Mouse (Mus musculus) forebrain, embryonic 13.5 days (tissue): ENCODE measurements around the gene Thoc6. TPM values are rescaled to one million over a fixed set of nuclear protein-coding genes. Genes with fewer than 3 reads are reported as not detected.
A peak's percentile ranks its signal among the peaks of the same experiment; 100 is the strongest.

ENCODE experiments used
- ATAC-seq: fragments of 200-750 bp; cut with Nextera tagmentation; 2 replicates; pipeline ENCODE4 v1.8.0; 2017
- H3K27ac ChIP-seq: fragments of 300-500 bp; sonication (generic); 2 replicates; pipeline ENCODE4 v1.5.1; 2015; ENCODE audit warnings: inconsistent platforms, mild to moderate bottlenecking, moderate library complexity
- H3K27me3 ChIP-seq: fragments of 300-500 bp; sonication (generic); 2 replicates; pipeline ENCODE4 v1.6.1; 2015; ENCODE audit warnings: mild to moderate bottlenecking, inconsistent platforms
- H3K36me3 ChIP-seq: fragments of 300-500 bp; sonication (generic); 2 replicates; pipeline ENCODE4 v1.6.1; 2015; ENCODE audit warnings: mild to moderate bottlenecking, inconsistent platforms; ENCODE audit not compliant: poor library complexity, severe bottlenecking
- H3K4me1 ChIP-seq: fragments of 300-500 bp; sonication (generic); 2 replicates; pipeline ENCODE4 v1.6.1; 2015; ENCODE audit warnings: inconsistent platforms
- H3K4me2 ChIP-seq: fragments of 300-500 bp; sonication (generic); 2 replicates; pipeline ENCODE4 v1.6.1; 2015; ENCODE audit warnings: inconsistent platforms, mild to moderate bottlenecking, moderate library complexity
- H3K4me3 ChIP-seq: fragments of 300-500 bp; sonication (generic); 2 replicates; pipeline ENCODE4 v1.5.1; 2015; ENCODE audit warnings: mild to moderate bottlenecking, inconsistent platforms
- H3K9ac ChIP-seq: fragments of 300-500 bp; sonication (generic); 2 replicates; pipeline ENCODE4 v1.6.1; 2015; ENCODE audit warnings: mild to moderate bottlenecking, inconsistent platforms
- H3K9me3 ChIP-seq: fragments of 300-500 bp; sonication (generic); replicated peaks from 2 replicates; pipeline ENCODE4 v1.6.1; 2016; ENCODE audit warnings: inconsistent platforms
- WGBS: fragments of 180-500 bp; shearing (Covaris S2); methylation state at CpG from one replicate; pipeline ENCODE4 v1.1.7; 2015; 5-methylcytosine and 5-hydroxymethylcytosine counted together
- polyA plus RNA-seq: library from polyadenylated mRNA; unstranded; fragments of >200 nt; fragmentation: Nextera tagmentation; extraction: Ambion mirVana; gene quantifications from 2 replicates; pipeline ENCODE4 v1.2.1, GENCODE M21; 2015

Thoc6 gene
- polyA plus RNA-seq, 1 experiment from 2014 or later = 47.4 TPM

- Histone ChIP-seq H3K36me3 (no peaks in the 10 kb centered on the region), H3K27me3 (peaks cover 54% of the 10 kb centered on the region), H3K9me3 (no peaks in the 10 kb centered on the region), H3K27ac (no peak overlapping the region), H3K4me3 (peak overlapping the region; percentile 49), H3K4me1 (peaks cover 49% of the 10 kb centered on the region), H3K9ac (0 out of 2 replicates have a peak overlapping the region, but pooled peaks have one; percentile 69), H3K4me2 (peak overlapping the region; percentile 91)
- 13% methylated on average over 15 of the region's 15 CpGs for WGBS
- no peak for ATAC-seq
These were observed 2.0 kb upstream of the Thoc6 start for GRCm38 (mm10) chr17:23675564-23676281.

- 55% methylated on average over 5 of the region's 5 CpGs for WGBS
- H3K9ac ChIP-seq = no peak overlapping the region
- H3K36me3 ChIP-seq = peaks cover 4% of the 10 kb centered on the region
- no peak for ATAC-seq
- no peaks in the 10 kb centered on the region for H3K9me3 ChIP-seq
- peak overlapping the region; percentile 91 for H3K4me2 ChIP-seq
- H3K27me3 ChIP-seq = peaks cover 48% of the 10 kb centered on the region
- H3K27ac ChIP-seq = no peak overlapping the region
- H3K4me1 ChIP-seq = peaks cover 49% of the 10 kb centered on the region
- H3K4me3 ChIP-seq = no peak overlapping the region
These were observed 1.4 kb upstream of the Thoc6 start for GRCm38 (mm10) chr17:23675127-23675526.

- ATAC-seq = no peak
- Histone ChIP-seq H3K36me3 (peaks cover 11% of the 10 kb centered on the region), H3K27me3 (peaks cover 41% of the 10 kb centered on the region), H3K9ac (peak overlapping the region; percentile 66), H3K4me1 (peaks cover 47% of the 10 kb centered on the region), H3K4me2 (peak overlapping the region; percentile 67), H3K27ac (no peak overlapping the region), H3K9me3 (no peaks in the 10 kb centered on the region), H3K4me3 (peak overlapping the region; percentile 64)
- 48% methylated on average over 9 of the region's 9 CpGs for WGBS
These were observed 730 bp upstream of the Thoc6 start for GRCm38 (mm10) chr17:23674271-23674952.

- Histone ChIP-seq H3K27me3 (peaks cover 26% of the 10 kb centered on the region), H3K4me1 (peaks cover 42% of the 10 kb centered on the region), H3K9ac (no peak overlapping the region), H3K36me3 (peaks cover 28% of the 10 kb centered on the region), H3K4me3 (peak overlapping the region; percentile 64), H3K4me2 (peak overlapping the region; percentile 67), H3K27ac (no peak overlapping the region), H3K9me3 (no peaks in the 10 kb centered on the region)
- ATAC-seq = no peak
- WGBS = 64% methylated on average over 3 of the region's 3 CpGs
These were observed 921 bp downstream of the Thoc6 start for GRCm38 (mm10) chr17:23672761-23673160.

- 98% methylated on average over 3 of the region's 3 CpGs for WGBS
- no peak for ATAC-seq
- peaks cover 32% of the 10 kb centered on the region for H3K4me1 ChIP-seq
- no peak overlapping the region for H3K4me2 ChIP-seq
- H3K27me3 ChIP-seq = peaks cover 20% of the 10 kb centered on the region
- no peak overlapping the region for H3K4me3 ChIP-seq
- peaks cover 40% of the 10 kb centered on the region for H3K36me3 ChIP-seq
- H3K27ac ChIP-seq = no peak overlapping the region
- no peak overlapping the region for H3K9ac ChIP-seq
- H3K9me3 ChIP-seq = no peaks in the 10 kb centered on the region
These were observed 2.2 kb downstream of the Thoc6 start for GRCm38 (mm10) chr17:23671519-23671918.

GRCm38 (mm10) chr17:23670516-23671074 is 3.1 kb downstream of the Thoc6 start:
- no peak for ATAC-seq
- H3K9me3 ChIP-seq = no peaks in the 10 kb centered on the region
- peaks cover 11% of the 10 kb centered on the region for H3K27me3 ChIP-seq
- H3K9ac ChIP-seq = no peak overlapping the region
- H3K4me1 ChIP-seq = peaks cover 23% of the 10 kb centered on the region
- H3K4me3 ChIP-seq = no peak overlapping the region
- H3K27ac ChIP-seq = no peak overlapping the region
- peaks cover 44% of the 10 kb centered on the region for H3K36me3 ChIP-seq
- H3K4me2 ChIP-seq = no peak overlapping the region
- WGBS = 88% methylated on average over 7 of the region's 7 CpGs

- 74% methylated on average over 14 of the region's 14 CpGs for WGBS
- Histone ChIP-seq H3K36me3 (peaks cover 44% of the 10 kb centered on the region), H3K4me2 (no peak overlapping the region), H3K27me3 (peaks cover 31% of the 10 kb centered on the region), H3K4me1 (no peaks in the 10 kb centered on the region), H3K9me3 (no peaks in the 10 kb centered on the region), H3K27ac (no peak overlapping the region), H3K4me3 (no peak overlapping the region), H3K9ac (no peak overlapping the region)
- no peak; the same call in 1 of the 2 replicates for ATAC-seq
These were observed 8.2 kb downstream of the Thoc6 start for GRCm38 (mm10) chr17:23665511-23665910.

- ATAC-seq = peak; percentile 54
- 10% methylated on average over 5 of the region's 5 CpGs for WGBS
- Histone ChIP-seq H3K27ac (no peak overlapping the region), H3K9ac (no peak overlapping the region), H3K4me2 (no peak overlapping the region), H3K4me3 (no peak overlapping the region), H3K36me3 (peaks cover 34% of the 10 kb centered on the region), H3K4me1 (peaks cover 3% of the 10 kb centered on the region; the same call in 1 of the 2 replicates), H3K9me3 (no peaks in the 10 kb centered on the region), H3K27me3 (peaks cover 41% of the 10 kb centered on the region)
These were observed 9.1 kb downstream of the Thoc6 start for GRCm38 (mm10) chr17:23664556-23665021.

- Histone ChIP-seq H3K27me3 (peaks cover 52% of the 10 kb centered on the region), H3K4me2 (no peak overlapping the region), H3K4me1 (peaks cover 3% of the 10 kb centered on the region; the same call in 1 of the 2 replicates), H3K9ac (no peak overlapping the region), H3K9me3 (no peaks in the 10 kb centered on the region), H3K4me3 (no peak overlapping the region), H3K27ac (no peak overlapping the region), H3K36me3 (peaks cover 4% of the 10 kb centered on the region)
- no peak for ATAC-seq
- WGBS = under 1% methylated on average over 9 of the region's 9 CpGs
These were observed 12.2 kb downstream of the Thoc6 start for GRCm38 (mm10) chr17:23661526-23661925.

GRCm38 (mm10) chr17:23660876-23661200 is 12.8 kb downstream of the Thoc6 start:
- Histone ChIP-seq H3K9me3 (no peaks in the 10 kb centered on the region), H3K4me1 (peaks cover 3% of the 10 kb centered on the region; the same call in 1 of the 2 replicates), H3K9ac (no peak overlapping the region), H3K4me2 (peak overlapping the region; percentile 7; the same call in 1 of the 2 replicates), H3K27me3 (peaks cover 52% of the 10 kb centered on the region), H3K36me3 (no peaks in the 10 kb centered on the region), H3K4me3 (no peak overlapping the region), H3K27ac (no peak overlapping the region)
- WGBS = 2% methylated on average over 14 of the region's 14 CpGs
- no peak for ATAC-seq

- ATAC-seq = no peak
- no peaks in the 10 kb centered on the region for H3K9me3 ChIP-seq
- 0 out of 2 replicates have a peak within 1 kb of the TSS, but pooled peaks have one; percentile 2 for H3K4me3 ChIP-seq
- H3K36me3 ChIP-seq = no peaks in the 10 kb centered on the region
- peaks cover 3% of the 10 kb centered on the region; the same call in 1 of the 2 replicates for H3K4me1 ChIP-seq
- H3K9ac ChIP-seq = no peak within 1 kb of the TSS
- WGBS = 4% methylated on average over 27 of the region's 27 CpGs
- H3K4me2 ChIP-seq = peak within 1 kb of the TSS; percentile 7; the same call in 1 of the 2 replicates
- H3K27ac ChIP-seq = no peak within 1 kb of the TSS
- peaks cover 52% of the 10 kb centered on the region for H3K27me3 ChIP-seq
These were observed 13.4 kb downstream of the Thoc6 start, which contains the start of gene Bicdl2 for GRCm38 (mm10) chr17:23660117-23660875. Bicdl2 (plus strand) TSS chr17:23660506.
